Mouse (Mus musculus) heart, adult 2 months (tissue): ENCODE measurements around the gene Calcoco1.
A peak's percentile ranks its signal among the peaks of the same experiment; 100 is the strongest.

Experiments
- CTCF ChIP-seq: fragments of 200-600 bp; IDR thresholded peaks from 2 replicates; pipeline ENCODE4 v1.8.1; 2022; ENCODE audit warnings: antibody characterized with exemption, mild to moderate bottlenecking, moderate library complexity
- EP300 ChIP-seq: fragments of 200-500 bp; IDR thresholded peaks from 2 replicates; pipeline ENCODE4 v1.6.1; 2011; ENCODE audit warnings: low read depth, low read length, control low read depth; ENCODE audit not compliant: insufficient read depth
- POLR2A ChIP-seq: fragments of 200-500 bp; IDR thresholded peaks from 2 replicates; pipeline ENCODE4 v1.6.1; 2011; ENCODE audit warnings: mild to moderate bottlenecking, low read depth, low read length, control low read depth; ENCODE audit not compliant: insufficient read depth

DNA sequence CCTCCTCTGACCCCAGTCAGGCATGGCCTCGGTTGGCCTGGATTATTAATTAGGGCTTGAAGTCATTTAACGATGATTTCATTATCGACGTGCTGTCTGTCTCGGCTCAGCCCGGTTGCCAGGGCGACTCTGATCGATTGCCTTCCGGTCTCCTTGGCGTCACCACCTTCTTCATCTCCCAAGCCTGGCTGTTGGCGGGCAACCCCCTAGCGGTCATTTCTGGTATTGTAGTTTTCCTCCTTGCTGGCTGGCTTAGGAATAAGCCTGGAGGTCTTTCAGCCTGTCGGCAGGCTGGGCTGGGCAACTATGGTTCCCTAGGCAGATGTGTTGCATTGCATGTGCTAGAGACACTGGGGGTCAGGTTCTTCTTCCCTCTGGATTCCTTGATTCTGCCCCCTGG is 31.2 kb upstream of the Calcoco1 start:
- TF ChIP-seq CTCF (peak; percentile 73), POLR2A (no peak), EP300 (no peak)
